In the genomic region with DNA sequence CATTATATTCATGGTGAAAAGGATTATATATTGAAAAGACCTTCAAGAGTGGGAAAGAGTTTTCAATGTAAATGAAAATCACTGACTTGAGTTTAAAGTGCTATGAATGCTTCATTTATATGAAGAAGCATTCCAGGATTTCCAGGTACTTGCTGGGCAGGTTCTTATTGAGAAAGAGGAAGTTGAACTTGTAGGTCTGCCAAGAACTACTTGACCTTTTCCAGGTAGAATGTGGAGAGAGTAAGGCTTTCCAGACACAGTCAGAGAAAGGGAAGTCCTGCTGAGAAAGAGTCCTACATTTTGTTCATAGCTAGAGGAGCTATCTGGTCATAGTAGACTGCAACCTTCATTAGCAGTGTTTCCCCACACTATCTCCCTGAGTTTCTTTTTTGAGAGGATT, we compare ENCODE assay signal across 18 mouse cellular contexts.
"Had no signal": no experiment of that assay in that cellular context is flagged by ENCODE, and none has a peak within 500 bp of the region (broad histone marks: within the 10 kb centered on the region; RNA-seq: fewer than 3 reads in every experiment).

No protein-coding gene starts in this region.

- ATAC-seq: midbrain, embryonic 15.5 days had no signal

- H3K4me2 ChIP-seq: kidney, embryonic 15.5 days; limb, embryonic 12.5 days; limb, embryonic 15.5 days; liver, embryonic 13.5 days; midbrain, embryonic 12.5 days; midbrain, embryonic 15.5 days; neural tube, embryonic 12.5 days; neural tube, embryonic 15.5 days; stomach, embryonic 15.5 days had no signal

- H3K27me3 ChIP-seq: kidney, embryonic 15.5 days; limb, embryonic 12.5 days; limb, embryonic 15.5 days; liver, embryonic 13.5 days; midbrain, embryonic 12.5 days; midbrain, embryonic 15.5 days; neural tube, embryonic 12.5 days; neural tube, embryonic 15.5 days; stomach, embryonic 15.5 days had no signal

- H3K4me1 ChIP-seq: kidney, embryonic 15.5 days; limb, embryonic 12.5 days; limb, embryonic 15.5 days; liver, embryonic 13.5 days; midbrain, embryonic 12.5 days; neural tube, embryonic 12.5 days; stomach, embryonic 15.5 days had no signal

- H3K4me3 ChIP-seq: kidney, embryonic 15.5 days; limb, embryonic 12.5 days; limb, embryonic 15.5 days; liver, embryonic 13.5 days; midbrain, embryonic 12.5 days; midbrain, embryonic 15.5 days; neural tube, embryonic 12.5 days; neural tube, embryonic 15.5 days; stomach, embryonic 15.5 days had no signal

- H3K9me3 ChIP-seq: kidney, embryonic 15.5 days; limb, embryonic 12.5 days; limb, embryonic 15.5 days; liver, embryonic 13.5 days; midbrain, embryonic 12.5 days; midbrain, embryonic 15.5 days; neural tube, embryonic 12.5 days; neural tube, embryonic 15.5 days; stomach, embryonic 15.5 days had no signal

- H3K9ac ChIP-seq: kidney, embryonic 15.5 days; limb, embryonic 12.5 days; limb, embryonic 15.5 days; liver, embryonic 13.5 days; midbrain, embryonic 12.5 days; midbrain, embryonic 15.5 days; neural tube, embryonic 12.5 days; neural tube, embryonic 15.5 days; stomach, embryonic 15.5 days had no signal

- H3K36me3 ChIP-seq: kidney, embryonic 15.5 days; limb, embryonic 12.5 days; limb, embryonic 15.5 days; liver, embryonic 13.5 days; midbrain, embryonic 12.5 days; midbrain, embryonic 15.5 days; neural tube, embryonic 12.5 days; neural tube, embryonic 15.5 days; stomach, embryonic 15.5 days had no signal

- DNase-seq: kidney, adult 11 months; kidney, adult 8-10 months; kidney, postnatal 10 days; kidney, postnatal 36 days; left cerebral cortex, postnatal 4 days; liver, embryonic 13.5 days; right cerebral cortex, adult 18-20 months; right cerebral cortex, postnatal 25 days; spleen, adult 18-20 months; thymus, postnatal 25 days had no signal

- H3K27ac ChIP-seq: kidney, embryonic 15.5 days; limb, embryonic 12.5 days; limb, embryonic 15.5 days; liver, embryonic 13.5 days; midbrain, embryonic 12.5 days; midbrain, embryonic 15.5 days; neural tube, embryonic 12.5 days; neural tube, embryonic 15.5 days; stomach, embryonic 15.5 days had no signal
